Mouse (Mus musculus): ENCODE data around the gene Tanc1. TPM values are rescaled to one million over a fixed set of nuclear protein-coding genes. Genes with fewer than 3 reads are reported as not detected.

The Tanc1 gene
- polyA plus RNA-seq, 1 experiment from 2014 or later: 8.5 TPM

- no peaks in the 10 kb centered on the region for H3K9me3 ChIP-seq (ENCODE audit: control insufficient read depth)
- peaks cover 64% of the 10 kb centered on the region for H3K36me3 ChIP-seq (ENCODE audit: control insufficient read depth, insufficient read depth)
- H3K4me3 ChIP-seq (ENCODE audit: low read depth, low read length): no peak overlapping the region
- TF ChIP-seq CTCF (IDR thresholded peaks at IDR 0.05; ENCODE audit: low read depth): no peak
- H3K4me1 ChIP-seq (replicated peaks; ENCODE audit: control insufficient read depth, insufficient read depth, low read length): no peaks in the 10 kb centered on the region
- WGBS: 93% methylated on average over 4 of the region's 4 CpGs
- no peak overlapping the region for H3K27ac ChIP-seq (ENCODE audit: low read depth, low read length)
- no peak for ATAC-seq
- no peak overlapping the region for H3K4me2 ChIP-seq (replicated peaks; ENCODE audit: low read depth)
- H3K27me3 ChIP-seq (replicated peaks; ENCODE audit: control insufficient read depth, insufficient read depth, low read length): no peaks in the 10 kb centered on the region
- no peak overlapping the region for H3K9ac ChIP-seq (ENCODE audit: low read depth, low read length)
Measured at GRCm38 (mm10) chr2:59808608-59809007, 196.8 kb downstream of the Tanc1 start.

GRCm38 (mm10) chr2:59810039-59810438 lies 198.2 kb downstream of the Tanc1 start:
- WGBS: 91% methylated on average over 7 of the region's 7 CpGs
- H3K9me3 ChIP-seq (ENCODE audit: control insufficient read depth): no peaks in the 10 kb centered on the region
- no peak for ATAC-seq

DNA sequence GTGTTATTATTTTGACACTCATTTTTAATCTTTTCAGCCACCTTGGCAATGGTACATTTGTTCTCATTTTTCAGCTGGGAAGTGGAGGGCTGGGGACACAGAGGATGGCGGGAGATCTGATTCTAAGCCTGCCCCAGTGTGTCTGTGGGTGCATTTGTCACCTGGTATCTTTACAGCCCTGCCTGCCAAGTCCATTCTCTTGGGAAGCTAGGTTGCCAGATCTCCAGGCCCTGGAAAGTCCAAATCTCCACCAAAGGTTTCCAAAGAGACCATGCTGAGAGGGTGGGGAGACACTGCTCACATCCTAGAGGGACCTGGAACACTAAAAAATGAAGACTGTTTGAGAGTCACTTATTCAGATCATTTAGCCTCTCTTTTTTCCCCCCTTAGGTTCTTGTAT lies 199.4 kb downstream of the Tanc1 start:
- Histone ChIP-seq H3K4me1 (replicated peaks; ENCODE audit: control insufficient read depth, insufficient read depth, low read length) (no peaks in the 10 kb centered on the region), H3K9me3 (ENCODE audit: control insufficient read depth) (no peaks in the 10 kb centered on the region), H3K27me3 (replicated peaks; ENCODE audit: control insufficient read depth, insufficient read depth, low read length) (no peaks in the 10 kb centered on the region), H3K36me3 (ENCODE audit: control insufficient read depth, insufficient read depth) (peaks cover 64% of the 10 kb centered on the region), H3K27ac (ENCODE audit: low read depth, low read length) (no peak overlapping the region), H3K4me2 (replicated peaks; ENCODE audit: low read depth) (no peak overlapping the region), H3K9ac (ENCODE audit: low read depth, low read length) (no peak overlapping the region), H3K4me3 (ENCODE audit: low read depth, low read length) (no peak overlapping the region)
- 84% methylated on average over 1 of the region's 1 CpGs for WGBS
- no peak for ATAC-seq
- no peak for TF ChIP-seq CTCF (IDR thresholded peaks at IDR 0.05; ENCODE audit: low read depth)

More at GRCm38 (mm10) chr2:59810039-59810438, 198.2 kb downstream of the Tanc1 start:
- H3K36me3 ChIP-seq (ENCODE audit: control insufficient read depth, insufficient read depth): peaks cover 60% of the 10 kb centered on the region
- no peak overlapping the region for H3K4me3 ChIP-seq (ENCODE audit: low read depth, low read length)
- H3K4me1 ChIP-seq (replicated peaks; ENCODE audit: control insufficient read depth, insufficient read depth, low read length): no peaks in the 10 kb centered on the region
- H3K27me3 ChIP-seq (replicated peaks; ENCODE audit: control insufficient read depth, insufficient read depth, low read length): no peaks in the 10 kb centered on the region
- TF ChIP-seq CTCF (IDR thresholded peaks at IDR 0.05; ENCODE audit: low read depth): no peak
- no peak overlapping the region for H3K4me2 ChIP-seq (replicated peaks; ENCODE audit: low read depth)
- H3K9ac ChIP-seq (ENCODE audit: low read depth, low read length): no peak overlapping the region
- H3K27ac ChIP-seq (ENCODE audit: low read depth, low read length): no peak overlapping the region

GRCm38 (mm10) chr2:59812641-59813040 lies 200.8 kb downstream of the Tanc1 start:
- Histone ChIP-seq H3K4me1 (replicated peaks; ENCODE audit: control insufficient read depth, insufficient read depth, low read length) (no peaks in the 10 kb centered on the region), H3K27ac (ENCODE audit: low read depth, low read length) (no peak overlapping the region), H3K9ac (ENCODE audit: low read depth, low read length) (no peak overlapping the region), H3K36me3 (ENCODE audit: control insufficient read depth, insufficient read depth) (peaks cover 64% of the 10 kb centered on the region), H3K27me3 (replicated peaks; ENCODE audit: control insufficient read depth, insufficient read depth, low read length) (no peaks in the 10 kb centered on the region), H3K4me3 (ENCODE audit: low read depth, low read length) (no peak overlapping the region), H3K4me2 (replicated peaks; ENCODE audit: low read depth) (no peak overlapping the region), H3K9me3 (ENCODE audit: control insufficient read depth) (no peaks in the 10 kb centered on the region)
- WGBS: 87% methylated on average over 1 of the region's 1 CpGs
- ATAC-seq: no peak
- no peak for TF ChIP-seq CTCF (IDR thresholded peaks at IDR 0.05; ENCODE audit: low read depth)

GRCm38 (mm10) chr2:59813457-59813856 lies 201.6 kb downstream of the Tanc1 start:
- H3K36me3 ChIP-seq (ENCODE audit: control insufficient read depth, insufficient read depth): peaks cover 63% of the 10 kb centered on the region
- H3K4me2 ChIP-seq (replicated peaks; ENCODE audit: low read depth): no peak overlapping the region
- H3K9ac ChIP-seq (ENCODE audit: low read depth, low read length): no peak overlapping the region
- H3K27me3 ChIP-seq (replicated peaks; ENCODE audit: control insufficient read depth, insufficient read depth, low read length): no peaks in the 10 kb centered on the region
- TF ChIP-seq CTCF (IDR thresholded peaks at IDR 0.05; ENCODE audit: low read depth): no peak
- ATAC-seq: no peak
- H3K4me1 ChIP-seq (replicated peaks; ENCODE audit: control insufficient read depth, insufficient read depth, low read length): no peaks in the 10 kb centered on the region
- H3K9me3 ChIP-seq (ENCODE audit: control insufficient read depth): no peaks in the 10 kb centered on the region
- no peak overlapping the region for H3K4me3 ChIP-seq (ENCODE audit: low read depth, low read length)
- 90% methylated on average over 13 of the region's 13 CpGs for WGBS
- no peak overlapping the region for H3K27ac ChIP-seq (ENCODE audit: low read depth, low read length)

GRCm38 (mm10) chr2:59814997-59815396 lies 203.2 kb downstream of the Tanc1 start:
- 80% methylated on average over 8 of the region's 8 CpGs for WGBS
- no peak overlapping the region for H3K27ac ChIP-seq (ENCODE audit: low read depth, low read length)
- H3K27me3 ChIP-seq (replicated peaks; ENCODE audit: control insufficient read depth, insufficient read depth, low read length): no peaks in the 10 kb centered on the region
- no peaks in the 10 kb centered on the region for H3K4me1 ChIP-seq (replicated peaks; ENCODE audit: control insufficient read depth, insufficient read depth, low read length)
- H3K4me3 ChIP-seq (ENCODE audit: low read depth, low read length): no peak overlapping the region
- no peaks in the 10 kb centered on the region for H3K9me3 ChIP-seq (ENCODE audit: control insufficient read depth)
- H3K36me3 ChIP-seq (ENCODE audit: control insufficient read depth, insufficient read depth): peaks cover 74% of the 10 kb centered on the region
- no peak overlapping the region for H3K9ac ChIP-seq (ENCODE audit: low read depth, low read length)
- no peak for ATAC-seq
- H3K4me2 ChIP-seq (replicated peaks; ENCODE audit: low read depth): no peak overlapping the region
- TF ChIP-seq CTCF (IDR thresholded peaks at IDR 0.05; ENCODE audit: low read depth): no peak

DNA sequence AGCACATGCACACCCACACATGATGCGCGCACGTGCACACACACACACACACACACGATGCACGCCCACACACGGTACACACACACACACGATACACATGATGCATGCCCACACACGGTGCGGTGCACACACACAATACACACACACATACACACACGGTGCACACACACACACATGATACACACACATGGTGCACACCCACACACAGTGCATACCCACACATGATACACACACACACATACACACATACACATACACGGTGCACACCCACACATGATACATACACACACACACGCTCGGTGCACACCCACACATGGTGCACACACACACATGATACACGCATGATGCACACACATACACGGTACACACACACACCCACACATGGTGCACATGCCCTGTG lies 206.8 kb downstream of the Tanc1 start:
- Histone ChIP-seq H3K4me1 (replicated peaks; ENCODE audit: control insufficient read depth, insufficient read depth, low read length) (no peaks in the 10 kb centered on the region), H3K9ac (ENCODE audit: low read depth, low read length) (no peak overlapping the region), H3K27me3 (replicated peaks; ENCODE audit: control insufficient read depth, insufficient read depth, low read length) (no peaks in the 10 kb centered on the region), H3K36me3 (ENCODE audit: control insufficient read depth, insufficient read depth) (peaks cover 73% of the 10 kb centered on the region), H3K27ac (ENCODE audit: low read depth, low read length) (no peak overlapping the region), H3K4me2 (replicated peaks; ENCODE audit: low read depth) (no peak overlapping the region), H3K4me3 (ENCODE audit: low read depth, low read length) (no peak overlapping the region), H3K9me3 (ENCODE audit: control insufficient read depth) (no peaks in the 10 kb centered on the region)
- WGBS: 97% methylated on average over 15 of the region's 15 CpGs
- no peak for TF ChIP-seq CTCF (IDR thresholded peaks at IDR 0.05; ENCODE audit: low read depth)
- ATAC-seq: no peak

All from intestine, postnatal 0 days (tissue).